Mouse (Mus musculus): ENCODE results near the gene Spata16. TPM values are rescaled to one million over a fixed set of nuclear protein-coding genes. Genes with fewer than 3 reads are reported as not detected.

Gene Spata16
- total RNA-seq, 2 experiments from 2014 or later: not detected

DNA sequence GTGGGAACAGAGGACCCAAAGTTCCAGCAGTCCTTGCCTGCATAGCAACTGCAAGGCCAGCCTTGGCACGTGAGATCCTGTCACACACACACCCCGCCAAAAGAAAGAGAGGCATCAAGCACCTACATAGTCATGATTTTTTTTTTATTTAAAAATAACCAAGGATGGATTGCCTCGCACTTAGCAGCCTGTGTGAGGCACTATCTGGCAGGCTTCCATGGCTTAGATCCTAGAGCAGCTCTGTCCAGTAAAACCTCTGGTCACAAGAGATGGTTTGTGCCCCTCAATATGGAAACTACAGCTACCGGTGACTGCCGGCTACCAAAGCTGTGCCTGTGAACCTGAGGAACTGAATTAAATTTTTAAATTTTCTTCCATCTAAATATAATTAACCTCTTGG is 195.5 kb downstream of the Spata16 start:
- no peak for DNase-seq

DNA sequence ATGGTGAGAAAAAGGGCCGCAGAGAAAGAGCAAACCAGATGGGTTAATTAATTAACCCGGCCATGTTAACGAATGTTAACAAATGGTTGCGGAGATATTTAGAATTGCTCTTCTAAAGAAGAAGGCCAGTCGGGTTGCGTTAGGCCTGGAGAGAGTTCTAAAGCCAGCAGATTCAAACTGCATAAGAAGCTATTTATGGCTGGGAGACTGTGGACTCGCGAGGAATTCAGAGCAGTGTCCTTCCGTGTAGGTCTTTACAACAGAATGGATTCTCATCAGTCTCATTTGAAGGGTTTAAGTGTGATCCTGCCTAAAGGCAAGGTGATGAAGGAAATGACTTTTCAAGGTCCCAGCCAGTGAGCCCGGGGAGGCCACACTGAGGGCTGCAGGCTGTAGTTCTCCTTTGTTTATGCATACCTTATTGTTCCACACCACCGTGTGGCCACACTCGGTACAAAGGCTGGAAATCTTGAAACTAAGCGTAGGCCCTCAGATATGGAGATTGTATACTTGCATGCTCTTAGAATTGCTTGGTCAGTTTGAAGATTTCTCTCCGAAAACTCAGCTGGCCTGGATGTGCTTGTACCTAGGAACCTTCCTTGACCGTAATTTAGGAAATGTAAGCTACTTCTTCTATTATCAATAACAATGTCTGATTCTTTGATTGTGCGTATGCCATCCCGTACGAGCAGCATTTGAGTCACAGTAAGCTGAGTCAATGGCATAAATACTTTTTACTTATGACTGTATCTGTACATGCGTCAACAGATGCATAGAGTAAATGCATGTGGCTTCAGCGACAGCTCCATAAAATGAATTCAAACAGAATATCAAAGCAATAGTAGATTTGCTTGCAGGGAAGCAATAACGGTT is 197.0 kb downstream of the Spata16 start:
- peak; percentile 28 for DNase-seq

DNA sequence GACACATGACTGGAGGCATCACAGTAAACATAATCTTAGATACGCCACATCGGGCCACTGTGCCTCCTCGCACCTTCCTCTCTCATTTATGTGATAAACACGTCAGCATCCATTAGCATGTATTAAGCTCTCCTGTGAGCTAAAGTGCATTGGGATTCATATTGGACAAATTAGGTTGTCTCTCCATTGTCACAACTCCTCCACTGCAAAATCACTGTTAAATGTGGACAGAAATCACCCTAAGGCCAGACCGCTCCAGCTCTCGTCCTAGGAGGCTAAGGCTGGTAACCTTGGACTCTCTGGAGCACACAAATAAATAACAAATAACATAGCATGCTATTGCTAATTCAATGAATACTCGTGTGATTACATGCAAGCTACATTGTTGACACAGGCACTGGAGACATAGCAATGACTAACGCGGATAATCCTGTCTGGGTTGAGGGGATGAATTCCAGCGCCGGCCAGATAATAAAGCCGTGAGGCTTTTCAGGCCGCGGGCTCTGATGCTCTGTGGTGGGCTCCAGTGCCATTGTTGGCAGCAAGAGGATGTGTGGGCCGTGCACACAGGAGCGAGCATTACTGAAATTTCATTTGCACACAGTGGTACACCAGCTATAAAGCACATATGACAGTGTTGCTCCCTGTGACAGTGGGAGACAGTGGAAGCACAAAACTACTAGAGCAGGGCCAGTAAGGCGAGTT is 197.8 kb downstream of the Spata16 start:
- no peak for DNase-seq

DNA sequence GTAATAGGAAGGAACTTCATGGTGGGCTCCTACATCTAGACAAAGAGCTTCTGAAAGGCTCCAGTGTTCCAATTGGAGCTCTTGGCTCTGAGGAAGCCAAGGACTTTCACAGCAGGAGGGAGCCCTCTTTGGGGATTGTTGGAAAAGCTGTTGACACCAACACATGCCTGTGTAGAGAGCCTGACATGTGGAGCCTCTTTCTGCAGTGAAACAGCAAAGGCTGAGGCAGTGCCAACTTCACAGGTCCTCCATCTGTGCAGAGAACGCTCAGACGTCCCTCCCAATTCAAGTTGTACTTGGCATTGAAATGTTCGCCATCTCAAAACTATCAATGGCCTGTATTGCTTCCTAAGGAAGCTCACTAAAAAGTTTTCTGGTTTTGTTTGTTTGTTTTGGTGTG is 207.6 kb downstream of the Spata16 start:
- DNase-seq: no peak

DNA sequence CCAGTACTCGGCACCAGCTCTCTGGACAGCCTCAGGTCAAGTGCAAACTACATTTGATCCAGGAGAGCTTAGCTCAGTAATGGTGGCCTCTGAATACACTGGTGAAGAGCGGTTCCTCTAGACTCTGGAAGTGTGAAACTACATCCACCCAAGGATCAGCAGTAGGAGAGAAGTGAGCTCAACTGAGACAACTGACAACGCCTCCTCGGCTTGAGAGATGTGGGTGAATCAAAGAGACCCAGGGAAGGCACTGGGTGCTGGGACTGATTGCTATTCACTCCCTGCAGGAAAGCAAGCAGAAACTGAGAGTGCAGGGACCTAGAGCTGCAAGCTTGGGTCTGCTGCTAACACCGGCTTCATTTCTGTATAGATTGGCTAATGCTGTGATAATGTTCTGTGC is 210.5 kb downstream of the Spata16 start:
- DNase-seq: no peak

DNA sequence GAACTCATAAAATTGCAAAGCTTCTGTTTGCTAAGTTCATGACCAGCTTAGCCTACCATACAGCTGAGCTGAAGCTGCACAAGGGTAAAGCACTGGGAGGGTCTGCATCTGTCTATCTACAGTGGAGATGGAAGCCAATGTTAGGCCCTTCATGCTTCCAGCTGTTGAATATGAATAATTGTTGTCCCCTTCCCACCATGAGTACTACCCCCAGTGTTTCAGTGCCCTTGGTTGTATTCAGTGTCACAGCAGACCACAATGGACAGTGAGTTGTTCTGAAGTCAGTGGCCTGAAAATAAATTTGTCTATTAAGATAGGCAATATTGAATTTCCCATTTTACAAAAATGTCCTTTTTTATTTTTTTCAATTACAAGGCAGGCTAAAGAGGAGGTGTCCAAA is 212.8 kb downstream of the Spata16 start:
- no peak for DNase-seq

DNA sequence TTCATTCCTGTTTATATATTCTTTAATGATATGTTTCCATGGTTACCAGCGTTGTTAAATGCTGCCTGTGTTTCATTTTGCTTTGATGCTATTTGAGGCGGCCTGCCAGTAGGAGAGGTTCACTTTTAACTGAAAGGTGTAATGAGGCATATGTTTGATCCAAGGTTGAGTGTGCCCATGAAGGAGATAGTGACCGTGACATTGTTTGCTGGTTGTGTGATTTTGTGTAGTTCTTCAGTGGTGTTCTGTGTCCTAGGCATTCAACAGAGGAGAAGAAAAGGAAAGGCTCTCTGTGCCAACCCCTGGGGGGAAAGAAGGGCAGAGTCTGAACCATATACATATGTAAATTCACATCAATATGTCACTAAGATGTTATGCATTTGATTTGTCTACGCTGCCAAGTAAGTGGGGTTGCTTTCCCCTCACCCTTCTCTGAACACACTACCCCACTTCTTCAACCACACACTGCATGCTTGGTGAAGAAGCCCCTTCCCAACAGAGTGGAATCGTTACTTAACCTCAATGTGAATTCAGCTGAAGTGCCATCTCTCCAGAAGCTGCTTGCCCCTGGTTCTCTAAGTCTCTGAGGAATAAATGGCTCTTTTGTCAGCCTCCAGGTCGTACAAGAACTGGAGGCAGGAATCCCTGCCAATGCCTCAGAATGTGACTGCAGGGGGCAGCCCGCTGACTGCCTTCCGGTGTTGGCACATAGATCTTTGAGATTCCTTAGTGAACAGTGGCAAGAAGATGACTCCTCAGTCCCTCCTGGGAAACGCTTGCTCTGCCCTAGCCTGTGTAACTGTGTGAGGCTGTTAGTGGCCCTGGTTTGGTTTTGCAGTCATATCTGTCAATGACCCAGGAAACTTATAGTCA is 213.5 kb downstream of the Spata16 start:
- no peak for DNase-seq

DNA sequence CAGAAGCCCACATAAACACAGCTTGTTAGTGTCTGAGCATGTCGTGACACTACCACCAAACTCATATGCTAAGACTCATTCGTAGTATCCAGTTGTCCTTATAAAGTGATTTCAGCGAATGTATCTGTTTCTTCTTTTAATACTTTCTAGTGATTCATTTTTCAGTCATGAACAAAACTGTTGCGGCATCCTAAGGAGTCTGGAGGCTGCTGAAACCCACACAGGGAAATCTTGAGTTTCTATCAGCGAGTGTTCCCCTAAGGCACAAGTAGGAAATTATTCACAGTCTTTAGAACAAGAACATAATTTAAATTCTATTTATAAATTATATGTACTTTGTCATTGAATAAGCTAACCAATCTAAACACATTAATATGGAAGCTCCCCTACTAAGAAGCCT is 216.1 kb downstream of the Spata16 start:
- no peak for DNase-seq

DNA sequence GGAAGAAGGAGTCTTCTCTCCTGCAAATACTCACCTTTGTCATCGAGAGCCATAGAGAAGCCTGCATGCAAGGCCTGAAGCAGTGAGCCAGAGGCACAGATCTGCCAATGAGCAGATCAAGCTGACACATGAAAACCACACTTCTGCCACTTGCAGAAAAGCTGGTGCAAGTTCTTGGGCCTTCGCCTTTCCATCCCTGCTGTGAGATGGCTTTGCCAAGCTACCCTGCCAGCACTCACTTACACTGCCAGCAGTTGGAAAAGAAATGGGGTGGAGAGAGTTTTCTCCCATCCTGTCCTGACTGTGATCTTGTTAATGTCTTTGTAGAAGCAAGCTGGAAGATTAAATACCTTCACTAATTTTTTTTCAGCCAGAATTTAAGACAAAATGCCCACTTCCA is 237.3 kb downstream of the Spata16 start:
- no peak for DNase-seq

DNA sequence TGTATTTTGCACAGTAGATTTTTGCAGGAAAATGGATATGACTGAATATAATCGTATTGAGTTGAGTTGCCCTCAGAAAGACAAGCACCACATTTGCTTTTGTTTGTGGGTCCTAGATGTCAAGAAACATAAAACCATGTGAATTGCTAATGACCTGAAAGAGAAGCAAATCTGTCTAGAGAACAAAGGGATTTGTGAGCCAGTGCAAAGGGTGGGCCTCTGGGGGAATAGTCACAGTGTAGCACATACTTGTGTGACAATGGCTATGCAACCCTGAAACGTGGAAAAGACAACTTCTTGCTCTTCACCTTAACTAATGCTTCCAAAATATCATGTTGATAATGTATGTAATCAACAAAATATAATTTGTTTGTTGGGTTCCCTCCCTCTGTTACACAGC is 239.9 kb downstream of the Spata16 start:
- DNase-seq: no peak

DNA sequence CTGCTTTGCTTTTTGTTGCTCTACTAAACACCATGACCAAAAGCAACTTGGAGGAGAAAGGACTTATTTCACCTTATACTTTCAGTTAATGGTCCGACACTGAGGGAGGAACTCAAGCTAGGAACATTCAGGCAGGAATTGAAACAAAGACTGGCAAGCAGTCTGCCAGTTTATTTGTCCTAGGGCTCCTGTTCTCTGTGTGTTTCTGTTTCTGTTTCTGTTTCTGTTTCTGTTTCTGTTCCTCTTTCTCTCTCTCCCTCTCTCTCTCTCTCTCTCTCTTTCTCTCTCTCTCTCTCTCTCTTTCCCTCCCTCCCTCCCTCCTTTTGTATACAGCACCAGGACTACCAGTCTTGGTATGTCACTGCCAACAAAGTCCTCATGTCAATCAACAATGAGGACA is 279.2 kb downstream of the Spata16 start:
- no peak for DNase-seq

DNA sequence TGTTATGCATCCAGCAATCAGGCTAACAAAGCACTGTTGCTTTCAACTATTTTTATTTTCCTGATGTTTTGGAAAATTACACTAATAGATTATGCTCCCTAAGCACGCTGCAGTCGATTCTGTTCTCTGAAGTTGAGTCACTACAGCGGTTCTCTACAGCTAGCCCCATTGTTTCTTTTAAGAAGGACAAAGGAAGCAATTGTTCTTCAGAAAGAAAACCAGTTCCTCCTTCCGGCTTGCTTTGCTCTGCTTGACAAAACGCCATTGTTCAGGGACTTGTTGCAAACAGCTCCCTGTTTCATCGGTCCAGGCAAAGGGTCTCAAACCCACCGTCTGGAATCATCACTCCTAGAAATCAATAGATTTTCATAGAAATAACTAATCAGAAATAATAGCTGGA is 283.6 kb downstream of the Spata16 start:
- no peak for DNase-seq

DNA sequence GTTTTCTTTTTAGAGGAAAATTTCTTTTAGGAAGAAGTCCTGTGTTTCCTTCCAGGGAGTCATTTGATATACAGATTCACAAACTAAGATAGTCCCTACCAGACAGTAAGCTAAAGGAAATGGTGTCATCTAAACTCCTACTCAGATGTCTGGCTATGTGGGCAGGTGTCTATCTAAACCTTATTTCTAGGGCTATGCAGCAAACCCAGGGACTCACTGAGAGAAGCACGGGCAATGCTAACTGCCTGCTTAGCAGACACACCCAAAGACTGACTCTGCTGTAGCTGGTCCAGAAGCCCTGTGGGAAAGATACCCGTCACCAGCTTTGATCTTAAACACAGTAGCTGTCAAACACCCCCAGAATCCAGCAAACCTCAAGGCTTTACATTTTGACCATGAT is 284.2 kb downstream of the Spata16 start:
- no peak for DNase-seq

DNA sequence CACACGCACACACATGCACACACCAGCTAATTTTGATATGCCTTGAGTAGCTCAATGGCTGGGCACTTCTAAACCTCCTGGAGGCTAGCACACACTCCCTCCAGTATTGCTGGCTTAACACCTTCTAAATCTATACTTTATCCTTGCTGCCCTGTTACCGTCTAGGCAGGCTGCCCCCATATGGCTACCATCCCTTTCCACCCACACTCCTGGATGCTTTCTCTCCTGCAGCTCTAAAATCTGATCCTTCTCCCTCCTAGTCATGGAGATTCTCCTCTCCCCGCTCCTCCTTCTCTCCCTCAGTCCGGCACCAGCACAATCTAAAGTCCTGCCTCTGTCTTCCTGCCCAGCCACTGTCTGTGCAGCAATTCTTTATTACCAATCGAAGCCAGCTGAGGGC is 286.0 kb downstream of the Spata16 start:
- DNase-seq: no peak

DNA sequence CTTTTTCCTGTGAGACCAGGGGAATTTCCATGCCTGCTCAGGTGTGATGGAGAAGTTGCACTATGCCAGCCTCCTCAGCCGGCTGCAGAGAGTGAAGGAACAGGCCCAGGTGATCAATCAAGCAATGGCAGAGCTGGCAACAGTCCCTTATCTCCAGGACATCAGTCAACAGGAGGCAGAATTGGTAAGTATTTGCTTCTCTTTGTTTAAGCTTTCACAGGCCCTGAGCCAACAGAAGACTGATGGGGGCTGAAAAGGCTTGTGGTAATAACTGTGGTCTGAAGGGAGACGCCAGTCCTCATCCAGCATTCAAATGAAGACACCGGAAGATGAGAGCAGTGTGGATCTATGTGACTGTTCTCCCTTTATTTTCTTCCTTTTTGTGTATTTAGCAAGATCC is 286.8 kb downstream of the Spata16 start:
- DNase-seq: no peak

DNA sequence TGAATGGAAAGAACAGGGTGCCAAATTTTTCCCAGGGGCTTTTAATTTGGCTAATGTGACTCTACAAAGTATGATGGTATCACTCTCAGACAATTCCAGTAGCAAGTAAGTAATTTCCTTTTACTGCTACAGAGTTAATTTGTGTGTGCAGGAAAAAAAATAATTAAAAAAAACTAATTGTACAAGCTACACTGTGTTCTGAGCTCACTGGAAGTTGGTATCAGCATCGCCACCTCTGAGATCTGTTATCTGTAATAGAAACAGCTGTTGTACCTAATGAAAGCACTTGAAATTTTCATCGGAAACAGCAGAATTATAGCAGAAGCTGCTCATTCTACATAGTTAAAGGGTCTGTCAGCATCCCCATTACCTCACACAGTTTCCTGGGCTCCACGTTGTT is 295.7 kb downstream of the Spata16 start:
- DNase-seq: no peak

DNA sequence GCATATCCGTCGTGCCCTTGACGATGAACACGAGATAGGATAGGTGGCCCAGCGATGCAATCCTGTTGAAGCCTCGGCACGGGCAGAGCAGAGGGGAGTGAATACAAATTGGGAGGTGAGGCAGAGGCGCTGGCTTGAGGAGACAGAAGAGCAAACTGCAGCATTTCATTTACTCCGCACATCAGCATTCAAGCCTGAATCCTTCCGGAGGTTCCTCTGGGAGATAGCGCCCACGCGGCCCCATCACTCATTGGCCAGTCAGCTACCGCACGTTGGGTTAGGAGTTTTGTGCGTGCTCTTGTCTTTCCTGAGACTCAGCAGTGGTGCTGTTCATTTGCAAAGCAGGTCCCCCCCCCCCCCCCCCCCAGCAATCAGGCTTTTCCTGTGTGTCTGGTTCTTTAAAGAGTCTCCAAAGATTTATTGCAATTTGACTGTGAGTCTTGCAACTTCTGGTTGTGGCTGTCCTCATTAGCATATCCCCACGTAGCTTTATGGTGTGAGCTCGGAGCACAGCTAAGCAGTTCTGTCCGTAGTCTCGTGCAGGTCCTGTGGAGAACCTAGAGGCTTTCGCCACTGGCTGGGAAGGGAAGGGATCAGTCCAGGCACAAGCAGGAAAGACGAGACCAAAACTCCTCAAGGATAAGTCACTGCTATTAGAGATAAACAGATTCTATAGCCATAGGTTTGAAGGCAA is 299.6 kb downstream of the Spata16 start:
- no peak for DNase-seq

DNA sequence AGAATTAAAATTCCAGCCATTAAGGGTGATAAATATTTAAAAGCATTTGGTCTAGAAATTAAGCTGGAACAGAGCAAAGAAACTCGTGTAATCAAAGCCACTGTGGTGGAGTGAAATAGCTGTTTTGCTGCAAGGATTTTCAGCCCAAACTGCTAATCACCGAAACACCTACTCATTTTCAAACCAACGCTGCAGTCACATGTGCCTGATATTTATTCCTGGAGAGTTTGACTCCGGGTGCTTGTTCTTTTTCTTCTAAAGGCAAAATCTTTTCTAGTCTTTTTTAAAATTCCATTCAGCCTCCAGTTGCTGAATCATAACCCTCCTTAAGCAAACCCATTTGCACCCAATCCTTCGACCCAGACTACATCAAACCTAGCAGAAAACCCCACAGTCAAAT is 329.4 kb downstream of the Spata16 start:
- no peak for DNase-seq

DNA sequence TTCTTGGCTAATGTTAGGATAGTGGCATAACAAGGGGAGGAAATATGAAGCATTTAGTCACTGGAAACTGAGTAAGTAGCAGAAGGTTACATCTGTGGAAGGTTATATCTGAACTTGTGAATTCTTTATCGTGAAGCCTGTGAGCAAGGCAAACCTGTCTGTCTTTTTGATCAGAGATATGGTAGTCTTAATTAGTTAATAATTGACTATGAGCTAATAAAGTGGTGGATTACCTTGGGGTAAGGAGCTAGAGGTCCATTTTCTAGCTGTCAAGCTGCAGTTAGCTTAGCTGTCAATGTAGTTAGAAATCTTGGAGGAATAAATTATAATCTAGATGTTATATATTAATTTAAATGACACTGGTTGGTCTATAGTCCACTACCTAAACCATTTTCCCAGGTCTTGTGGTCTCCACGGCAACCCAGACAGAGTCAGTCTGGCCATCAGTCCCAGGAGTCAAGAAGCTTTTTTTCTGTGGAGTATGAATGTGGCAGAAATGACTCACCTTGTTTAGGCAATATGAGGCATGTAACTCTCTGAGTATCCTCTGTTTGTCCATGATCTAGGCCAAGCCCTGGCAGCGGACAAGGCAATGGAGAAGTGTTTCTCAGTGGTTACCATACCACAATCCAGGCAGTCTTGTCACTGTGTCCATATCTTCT is 331.6 kb downstream of the Spata16 start:
- DNase-seq: peak; percentile 5

DNA sequence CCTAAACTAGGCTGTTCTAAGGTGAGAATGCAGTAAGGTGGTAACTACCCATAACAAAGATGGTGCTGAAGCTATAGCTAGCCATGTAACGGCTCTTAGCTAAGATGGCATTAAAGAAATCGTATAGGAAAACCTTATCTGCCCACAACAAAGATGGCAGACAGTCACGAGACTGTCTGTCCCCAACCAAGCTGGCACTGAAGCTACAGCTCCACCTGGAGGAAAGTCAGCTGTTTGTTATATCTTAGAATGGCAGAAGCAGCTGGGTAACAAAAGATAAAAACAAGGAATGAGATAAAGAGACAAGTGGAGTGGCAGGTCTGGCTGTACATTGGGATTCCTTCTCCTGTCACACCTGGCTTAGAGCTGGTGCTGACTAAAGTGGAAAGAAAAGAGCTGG is 333.1 kb downstream of the Spata16 start:
- DNase-seq: no peak

DNA sequence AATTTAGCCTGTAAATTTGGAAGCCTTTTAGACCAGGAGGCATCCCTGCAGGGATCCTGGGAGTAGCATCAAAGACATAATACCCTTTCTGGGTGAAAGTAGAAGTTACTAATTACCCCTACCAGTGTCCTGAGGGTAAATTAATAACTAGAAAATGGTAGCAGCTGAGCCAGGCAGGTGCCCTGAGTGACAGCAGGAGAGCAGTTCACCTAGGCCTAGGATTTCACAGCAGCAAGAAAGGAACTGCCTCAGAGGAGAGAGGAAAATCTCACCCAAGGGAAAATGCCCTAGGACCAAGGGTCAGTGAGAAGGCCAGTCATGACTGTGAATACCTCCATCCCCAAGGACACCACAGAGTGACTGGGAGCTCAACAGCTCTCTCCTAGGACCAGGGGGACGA is 333.9 kb downstream of the Spata16 start:
- no peak for DNase-seq

DNA sequence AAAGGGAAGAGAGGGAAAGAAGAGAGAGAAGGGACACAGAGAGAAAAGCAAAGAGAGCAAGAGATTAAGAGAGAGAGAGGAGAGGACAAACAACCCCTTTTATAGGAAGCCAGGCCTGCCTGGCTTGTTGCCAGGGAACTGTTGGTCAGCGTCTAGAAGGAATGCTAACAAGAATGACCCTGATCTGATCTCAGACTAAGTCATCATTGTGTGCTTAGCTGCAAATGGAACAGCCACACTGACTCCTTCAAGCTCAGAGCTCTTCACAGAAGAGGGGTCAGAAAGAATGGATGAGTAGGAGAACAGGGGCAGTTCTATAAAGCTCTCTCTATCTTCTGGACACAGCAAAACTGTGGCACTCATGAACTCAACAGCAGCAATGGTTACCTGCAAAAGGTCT is 334.7 kb downstream of the Spata16 start:
- DNase-seq: peak; percentile 62

All from adrenal gland, postnatal 10 days (tissue).